Mouse (Mus musculus): ENCODE measurements at regions not wholly inside any gene's neighbourhood (a gene's known extent, or its start where the extent isn't known, plus 50 kb on each side); places are given as distances from the start of the nearest gene placed in this dataset.
A peak's percentile ranks its signal among the peaks of the same experiment; 100 is the strongest.
"Not testable (repeated sequence)": the region's sequence is repeated elsewhere in the genome, so short reads cannot be mapped to it uniquely, and the experiment has no call there.

DNA sequence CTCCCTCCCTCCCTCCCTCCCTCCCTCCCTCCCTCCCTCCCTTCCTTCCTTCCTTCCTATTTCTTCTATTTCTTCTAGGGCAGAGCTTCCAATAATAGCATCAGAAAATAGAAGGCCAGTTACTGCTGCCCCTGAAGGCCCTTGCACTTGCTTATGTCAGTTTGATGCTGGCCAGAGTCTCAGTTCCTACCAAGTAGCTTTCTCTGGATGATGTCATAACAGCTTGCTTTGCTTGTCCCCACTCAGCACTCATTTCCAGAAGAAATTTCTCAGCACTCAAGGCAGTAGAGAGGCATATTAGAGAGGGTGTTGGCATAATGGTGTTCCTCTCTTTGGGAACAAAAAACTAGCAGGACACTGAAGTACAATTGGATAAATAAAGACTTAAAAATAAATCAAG lies 811.6 kb upstream of the 4930444P10Rik start:
- DNase-seq (ENCODE audit: low read depth) = no peak

DNA sequence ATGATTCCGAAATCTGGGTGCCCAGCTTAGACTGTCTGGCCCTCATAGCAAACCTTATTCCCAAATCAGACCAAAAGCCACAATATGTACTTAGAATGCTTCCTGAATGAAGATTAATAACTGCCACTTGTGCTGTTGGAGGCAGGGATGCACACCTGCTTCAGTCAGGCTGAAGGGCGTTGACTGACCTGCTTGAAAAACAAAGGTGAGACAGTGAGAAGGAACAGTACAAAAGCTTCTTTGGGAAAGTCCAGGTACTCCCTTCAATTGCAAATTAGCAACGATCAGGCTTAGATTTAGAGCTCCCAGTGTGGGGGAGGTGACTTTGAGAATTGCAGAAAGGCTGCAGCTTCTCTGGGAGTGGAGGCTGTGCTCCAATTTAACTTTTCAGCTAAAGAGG lies 775.3 kb upstream of the 4930444P10Rik start:
- DNase-seq (ENCODE audit: low read depth) = not testable (repeated sequence)

DNA sequence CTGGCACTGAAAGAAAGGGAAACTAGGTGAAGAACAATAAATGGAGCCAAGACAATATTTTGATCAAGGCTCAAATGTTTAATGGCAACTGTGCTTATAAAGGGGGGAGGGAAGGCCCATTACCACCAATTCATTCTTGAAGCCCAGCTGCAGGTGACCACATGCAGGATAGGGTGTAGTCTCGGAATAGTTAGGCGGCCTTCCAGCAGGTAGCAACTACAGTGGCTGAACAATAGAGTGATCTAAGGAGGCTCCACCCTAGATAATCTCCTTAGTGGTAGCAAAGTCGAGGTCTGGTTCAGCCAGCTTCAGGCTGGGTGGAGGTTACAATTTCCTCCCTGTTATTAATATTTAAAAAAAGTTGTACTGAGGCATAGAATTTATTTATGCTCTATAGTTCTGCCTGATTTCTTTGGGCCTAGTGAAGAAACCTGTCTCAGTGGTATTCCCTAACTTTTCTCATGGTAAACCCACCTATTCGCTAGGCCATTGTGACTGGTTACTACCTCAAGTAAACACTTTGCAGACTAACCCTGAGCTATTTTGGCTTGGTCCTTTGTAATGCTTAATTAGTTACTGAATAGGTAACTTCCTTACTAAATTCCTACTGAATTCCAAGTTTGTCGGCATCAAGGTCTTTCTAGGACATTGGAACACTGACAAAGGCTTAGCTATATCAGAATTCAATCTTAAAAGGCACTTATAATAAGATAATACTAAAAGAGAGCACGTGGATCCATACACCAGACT lies 774.1 kb upstream of the 4930444P10Rik start:
- not testable (repeated sequence) for DNase-seq (ENCODE audit: low read depth)

DNA sequence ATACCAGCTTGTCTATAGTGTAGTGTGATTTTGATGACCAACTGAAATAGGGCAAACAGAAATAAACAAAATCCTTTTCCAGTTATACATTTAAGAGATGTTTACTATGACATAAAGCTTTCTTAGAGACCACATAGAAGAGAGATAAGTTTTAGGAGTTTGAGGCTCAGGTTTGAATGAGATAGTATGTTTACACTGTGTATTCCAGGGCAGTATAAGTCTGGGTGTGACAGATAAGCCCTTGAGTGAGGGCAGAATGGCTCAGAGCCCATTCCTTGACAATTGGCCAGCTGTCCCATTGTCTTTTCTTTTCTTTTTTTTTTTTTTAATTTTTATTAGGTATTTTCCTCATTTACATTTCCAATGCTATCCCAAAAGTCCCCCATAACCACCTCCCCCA lies 744.0 kb upstream of the 4930444P10Rik start:
- no peak for DNase-seq (ENCODE audit: low read depth)

DNA sequence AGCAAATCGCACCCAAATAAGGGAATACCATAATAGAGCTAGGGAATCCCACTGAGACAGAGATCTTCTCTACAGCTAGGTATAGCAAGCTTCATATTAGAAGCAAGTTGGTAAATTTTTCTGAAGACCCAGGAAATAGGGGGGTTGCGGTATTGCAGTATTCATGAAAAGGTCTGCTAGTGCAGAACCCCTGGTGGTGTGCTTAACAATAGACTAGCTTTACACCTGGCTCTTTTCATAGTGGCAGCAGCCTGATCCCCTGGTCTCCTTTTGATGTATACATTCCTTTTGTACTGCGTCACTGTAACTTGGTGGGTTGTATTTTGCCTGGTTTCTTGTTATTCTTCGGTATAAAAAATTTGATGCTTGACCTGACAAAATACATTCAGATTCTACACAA lies 731.6 kb upstream of the 4930444P10Rik start:
- DNase-seq (ENCODE audit: low read depth) = not testable (repeated sequence)

DNA sequence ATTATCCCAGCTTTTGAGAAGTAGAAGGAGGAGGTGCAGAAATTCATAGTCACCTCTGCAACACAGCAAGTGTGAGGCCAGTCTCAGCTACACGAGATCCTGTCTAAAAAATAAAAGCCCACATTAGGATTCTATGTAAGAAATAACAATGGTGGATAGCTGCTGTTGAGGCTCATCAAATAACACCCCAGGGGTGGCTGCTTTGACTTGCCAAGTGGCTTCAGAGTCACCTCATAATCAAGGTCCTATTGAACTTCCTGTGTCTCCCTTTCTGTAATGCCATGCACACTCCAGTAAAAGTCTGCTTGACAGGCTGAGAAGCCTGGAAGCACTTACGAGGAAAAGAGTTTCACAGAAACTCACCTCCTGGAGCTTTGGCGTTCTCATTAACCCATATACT lies 730.9 kb upstream of the 4930444P10Rik start:
- no peak for DNase-seq (ENCODE audit: low read depth)

DNA sequence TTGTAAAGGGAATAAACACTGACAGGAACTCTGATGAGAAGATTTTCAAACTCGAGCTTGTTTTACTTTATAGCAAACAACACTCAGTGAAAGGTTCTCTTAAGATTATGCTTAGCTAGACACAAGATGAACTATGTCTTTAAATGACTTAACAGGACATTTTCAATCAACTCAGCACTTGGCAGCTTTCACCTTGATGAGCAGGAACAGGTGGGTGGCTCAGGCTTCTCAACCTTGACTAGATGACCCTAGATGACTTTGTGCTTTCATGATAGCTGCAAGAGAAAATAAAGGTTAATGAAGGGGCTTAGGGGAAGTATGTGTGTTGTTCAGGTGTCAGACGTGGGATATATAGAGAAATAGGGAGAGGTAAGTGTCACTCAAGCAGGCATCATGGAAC lies 728.1 kb upstream of the 4930444P10Rik start:
- DNase-seq (ENCODE audit: low read depth) = no peak

DNA sequence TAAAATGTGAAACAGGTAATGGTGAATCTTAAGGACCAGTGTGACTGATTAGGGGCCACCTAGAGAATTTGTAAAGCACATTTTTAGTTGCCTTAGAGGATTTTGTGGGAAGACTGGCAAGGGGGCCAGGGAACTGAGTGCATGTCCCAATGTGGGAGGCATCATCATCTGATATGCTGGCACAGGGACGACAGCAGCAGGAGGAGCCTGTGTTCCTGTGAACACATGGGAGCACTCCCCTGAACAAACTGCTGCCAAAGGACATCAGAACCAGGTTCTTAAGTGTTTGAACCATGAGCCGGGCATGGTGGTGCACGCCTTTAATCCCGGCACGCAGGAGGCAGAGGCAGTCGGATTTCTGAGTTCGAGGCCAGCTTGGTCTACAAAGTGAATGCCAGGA lies 723.4 kb upstream of the 4930444P10Rik start:
- no peak for DNase-seq (ENCODE audit: low read depth)

DNA sequence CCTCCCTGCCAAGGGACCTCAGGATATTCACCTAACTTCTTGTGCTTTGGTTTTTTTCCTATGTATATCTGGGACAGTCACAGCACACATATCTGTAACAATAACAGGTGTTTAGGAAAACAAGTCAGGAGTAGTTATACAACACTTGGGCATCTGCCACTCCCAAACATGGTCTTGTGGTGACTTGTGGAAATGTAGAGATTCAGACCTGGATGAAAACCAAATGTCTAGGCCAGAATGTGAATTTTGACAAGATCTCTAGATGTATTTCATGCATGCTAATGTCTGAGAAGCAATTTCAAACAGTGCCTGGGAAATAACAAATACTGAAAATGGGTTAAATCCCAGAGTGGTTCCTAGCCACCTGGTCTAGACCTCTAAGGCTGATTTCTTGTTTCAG lies 722.6 kb upstream of the 4930444P10Rik start:
- DNase-seq (ENCODE audit: low read depth) = no peak

DNA sequence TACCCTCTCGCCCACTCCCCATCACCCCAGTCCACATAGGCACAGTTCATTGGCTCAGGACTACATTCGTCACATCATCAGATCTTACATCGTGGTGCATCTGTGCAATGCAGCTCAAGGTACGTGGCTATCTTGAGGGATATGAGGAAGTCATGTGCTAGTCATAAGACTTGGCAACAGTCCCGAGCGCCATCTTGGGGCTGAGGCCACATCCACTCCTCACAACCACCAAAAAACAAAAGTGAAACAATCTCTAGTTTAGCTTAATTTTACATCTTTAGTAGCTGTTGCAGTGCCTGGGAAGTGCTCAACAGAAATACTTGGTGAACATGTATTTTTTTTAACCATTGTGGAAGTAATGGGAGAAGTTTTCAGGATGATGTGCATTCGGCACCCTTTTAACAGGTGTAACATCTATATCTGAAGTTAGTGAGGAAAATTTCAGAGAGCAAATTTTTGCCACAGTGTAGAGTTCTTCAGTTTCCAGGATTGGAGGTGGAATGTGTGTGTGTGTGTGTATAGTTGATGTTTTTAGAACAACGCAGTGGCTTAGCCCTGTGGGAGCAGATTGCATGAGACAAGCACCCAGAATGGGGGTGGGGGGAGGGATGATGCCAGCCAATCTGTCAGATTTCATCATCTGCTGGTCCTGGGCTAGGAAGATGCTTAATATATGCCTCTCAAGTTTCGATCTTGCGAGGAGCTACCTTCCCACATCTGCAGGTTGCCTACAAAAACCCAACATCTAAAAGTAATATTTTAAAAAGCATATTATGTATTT lies 716.4 kb upstream of the 4930444P10Rik start:
- DNase-seq (ENCODE audit: low read depth) = no peak

DNA sequence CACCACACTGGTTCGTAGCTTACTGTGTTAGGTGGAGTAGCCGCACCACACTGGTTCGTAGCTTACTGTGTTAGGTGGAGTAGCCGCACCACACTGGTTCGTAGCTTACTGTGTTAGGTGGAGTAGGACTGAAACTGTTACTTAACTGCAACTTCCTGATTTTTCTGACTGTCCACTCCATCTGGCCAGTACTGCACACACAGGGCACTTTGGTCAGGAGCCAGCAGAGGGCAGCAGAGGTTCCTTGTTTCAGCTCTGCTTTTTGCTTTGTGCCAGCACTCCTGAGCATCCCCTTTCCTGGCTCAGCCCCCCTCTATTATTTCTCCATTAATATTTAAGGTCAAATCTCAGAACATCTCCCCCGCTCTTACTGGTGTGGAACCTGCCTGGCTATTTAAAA lies 705.2 kb upstream of the 4930444P10Rik start:
- DNase-seq (ENCODE audit: low read depth) = peak; percentile 18

DNA sequence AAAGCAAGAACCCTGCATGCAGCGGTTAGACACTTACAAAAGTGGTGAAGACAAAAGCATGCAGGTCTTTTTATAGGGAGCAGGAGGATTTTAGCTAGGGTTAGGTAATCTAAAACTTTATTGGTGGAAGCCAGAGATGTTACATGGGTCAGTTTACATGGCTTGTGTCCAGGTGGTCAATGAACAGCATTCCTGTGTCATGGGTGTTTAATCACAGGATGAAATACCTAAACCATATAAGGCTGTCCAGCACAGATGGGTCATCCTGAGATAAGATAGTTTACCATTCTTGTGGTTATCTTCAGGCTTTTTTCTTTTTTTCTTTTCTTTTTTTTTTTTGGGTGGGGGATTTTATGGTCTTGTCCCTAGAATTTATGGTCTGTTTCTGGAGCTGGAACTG lies 703.3 kb upstream of the 4930444P10Rik start:
- no peak for DNase-seq (ENCODE audit: low read depth)

DNA sequence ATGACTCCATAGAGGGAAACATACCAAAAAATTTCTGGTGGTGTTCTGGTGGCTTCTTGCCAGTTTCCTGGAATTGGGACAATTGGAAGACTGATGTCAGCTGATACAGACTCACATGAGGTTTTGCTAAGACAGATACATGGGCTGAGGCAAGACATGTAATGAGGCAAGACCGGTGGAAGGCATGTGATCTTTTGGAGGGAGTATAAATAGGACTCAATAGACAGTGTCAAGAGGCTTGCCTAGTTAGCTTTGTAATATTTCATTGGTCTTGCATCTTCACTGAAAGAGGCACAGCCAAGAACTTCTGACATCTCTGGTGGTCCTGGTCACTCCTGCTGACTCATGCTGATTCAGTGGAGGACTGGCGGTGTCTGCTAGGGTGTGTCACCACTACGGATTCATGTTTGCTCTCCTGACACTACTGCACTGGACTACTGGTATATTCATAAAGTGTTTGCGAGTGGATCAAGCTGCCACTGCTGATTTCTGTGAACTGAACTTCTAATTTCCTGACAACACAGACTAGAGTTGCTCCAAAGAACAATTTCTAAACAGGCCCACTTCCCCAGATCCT lies 697.7 kb upstream of the 4930444P10Rik start:
- DNase-seq (ENCODE audit: low read depth) = no peak

DNA sequence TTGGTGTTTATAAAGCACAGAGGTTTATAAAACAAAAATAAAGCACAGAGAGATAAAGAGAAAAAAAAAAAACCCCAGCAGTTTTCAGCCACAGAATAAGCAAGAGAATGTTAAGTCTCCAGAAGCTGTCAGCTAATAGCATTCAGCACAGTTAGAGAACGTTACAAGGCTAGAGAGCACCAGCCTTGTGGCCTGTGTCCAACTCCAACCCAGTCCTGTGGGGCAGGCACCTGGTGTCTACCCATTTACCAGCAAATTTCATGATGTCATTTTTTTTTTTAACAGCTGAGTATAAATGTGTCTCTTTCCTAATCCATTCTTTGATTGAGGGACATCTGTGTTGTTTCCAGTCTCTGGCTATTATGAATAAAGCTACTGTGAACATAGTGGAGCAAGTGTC lies 686.7 kb upstream of the 4930444P10Rik start:
- no peak for DNase-seq (ENCODE audit: low read depth)

DNA sequence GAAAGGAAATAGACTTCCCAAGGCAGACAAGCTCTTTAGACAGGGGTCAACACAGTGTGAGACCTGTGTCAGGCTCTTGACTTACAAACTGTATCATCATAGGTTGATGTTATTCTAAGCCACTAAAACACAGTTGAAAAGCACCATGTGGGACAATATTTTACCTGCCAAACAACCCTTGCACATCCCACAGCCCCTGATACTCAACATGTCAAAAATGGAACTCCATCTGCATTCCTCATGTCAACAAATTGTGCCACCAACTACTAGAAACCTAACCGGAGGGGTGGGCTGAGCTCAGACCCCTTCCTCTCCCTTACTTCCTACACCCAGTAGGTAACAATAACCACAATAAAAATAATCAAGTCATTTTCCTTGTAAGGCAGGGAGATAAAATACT lies 667.8 kb upstream of the 4930444P10Rik start:
- no peak for DNase-seq (ENCODE audit: low read depth)

Data from fibroblast of lung, adult 2 months (primary cell).